Mouse (Mus musculus): ENCODE data around the gene Nptxr.

- TF ChIP-seq CTCF (IDR thresholded peaks at IDR 0.05; ENCODE audit: low read depth): no peak
- no peak for TF ChIP-seq EP300 (IDR thresholded peaks at IDR 0.05; ENCODE audit: low read depth)
Measured at GRCm38 (mm10) chr15:79840281-79840680, 35.7 kb upstream of the Nptxr start.
